Mouse (Mus musculus) stomach, embryonic 16.5 days (tissue): ENCODE measurements around the gene Brd7. TPM values are rescaled to one million over a fixed set of nuclear protein-coding genes. Genes with fewer than 3 reads are reported as not detected.

ENCODE experiments used
- ATAC-seq: fragments of 200-750 bp; cut with Nextera tagmentation; 2 replicates; pipeline ENCODE4 v1.8.0; 2017; ENCODE audit warnings: moderate number of reproducible peaks, moderate TSS enrichment; ENCODE audit not compliant: insufficient read depth, low FRiP score
- H3K27ac ChIP-seq: fragments of 300-500 bp; sonication (generic); 2 replicates; pipeline ENCODE4 v1.5.1; 2014; ENCODE audit warnings: low read length
- H3K27me3 ChIP-seq: fragments of 300-500 bp; sonication (generic); 2 replicates; pipeline ENCODE4 v1.6.1; 2014; ENCODE audit warnings: low read length, control low read depth, mixed read lengths; ENCODE audit not compliant: control insufficient read depth, insufficient read depth
- H3K36me3 ChIP-seq: fragments of 300-500 bp; sonication (generic); 2 replicates; pipeline ENCODE4 v1.6.1; 2014; ENCODE audit warnings: low read length; ENCODE audit not compliant: control insufficient read depth, insufficient read depth
- H3K4me1 ChIP-seq: fragments of 300-500 bp; sonication (generic); 2 replicates; pipeline ENCODE4 v1.6.1; 2014; ENCODE audit warnings: low read length, control low read depth, mixed read lengths; ENCODE audit not compliant: control insufficient read depth, insufficient read depth
- H3K4me2 ChIP-seq: fragments of 300-500 bp; sonication (generic); 2 replicates; pipeline ENCODE4 v1.6.1; 2014; ENCODE audit warnings: low read depth, low read length, mixed read lengths
- H3K4me3 ChIP-seq: fragments of 300-500 bp; sonication (generic); replicated peaks from 2 replicates; pipeline ENCODE4 v1.5.1; 2014; ENCODE audit warnings: mild to moderate bottlenecking, low read length
- H3K9ac ChIP-seq: fragments of 300-500 bp; sonication (generic); 2 replicates; pipeline ENCODE4 v1.6.1; 2014; ENCODE audit warnings: low read length
- H3K9me3 ChIP-seq: fragments of 300-500 bp; sonication (generic); replicated peaks from 2 replicates; pipeline ENCODE4 v1.6.1; 2016; ENCODE audit warnings: low read length, control low read depth; ENCODE audit not compliant: control insufficient read depth
- WGBS: fragments of 180-500 bp; shearing (Covaris S2); extraction: QIAGEN DNeasy Blood & Tissue Kit; methylation state at CpG from one replicate; pipeline ENCODE4 v1.1.7; 2014; 5-methylcytosine and 5-hydroxymethylcytosine counted together
- polyA plus RNA-seq: library from polyadenylated mRNA; unstranded; fragments of >200 nt; fragmentation: Nextera tagmentation; extraction: Ambion mirVana; gene quantifications from 2 replicates; pipeline ENCODE4 v1.2.1, GENCODE M21; 2015

The Brd7 gene
- polyA plus RNA-seq, 1 experiment from 2014 or later: 35.0 TPM

DNA sequence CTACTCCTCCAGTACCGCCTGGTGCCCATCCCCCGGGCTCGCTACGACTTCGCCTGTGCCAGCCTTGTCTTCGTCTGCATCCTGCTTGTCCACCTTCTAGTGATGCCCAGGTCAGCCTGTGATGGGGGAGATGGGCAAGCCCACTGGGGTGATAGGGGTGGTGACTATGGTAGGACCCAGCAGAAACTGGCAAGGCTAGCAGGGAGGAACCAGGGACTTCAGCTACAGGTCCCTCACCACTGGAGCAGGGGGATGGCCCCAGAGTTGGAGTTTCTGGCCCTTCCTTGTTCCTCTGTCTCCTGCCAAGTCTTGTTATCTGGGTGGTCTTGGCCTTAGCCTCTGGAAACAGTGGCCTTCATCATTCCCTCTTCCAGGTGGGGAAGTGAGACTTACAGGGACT lies 41.9 kb downstream of the Brd7 start:
- no peak overlapping the region for H3K4me3 ChIP-seq
- H3K4me1 ChIP-seq: peaks cover 13% of the 10 kb centered on the region
- no peak overlapping the region for H3K9ac ChIP-seq
- no peak overlapping the region for H3K4me2 ChIP-seq
- WGBS: 96% methylated on average over 6 of the region's 6 CpGs
- H3K36me3 ChIP-seq: no peaks in the 10 kb centered on the region
- no peaks in the 10 kb centered on the region for H3K9me3 ChIP-seq
- H3K27ac ChIP-seq: no peak overlapping the region
- no peaks in the 10 kb centered on the region for H3K27me3 ChIP-seq
- ATAC-seq: no peak

- Histone ChIP-seq H3K27ac (no peak overlapping the region), H3K9me3 (no peaks in the 10 kb centered on the region), H3K4me1 (peaks cover 13% of the 10 kb centered on the region), H3K9ac (no peak overlapping the region), H3K4me3 (no peak overlapping the region), H3K36me3 (no peaks in the 10 kb centered on the region), H3K27me3 (no peaks in the 10 kb centered on the region), H3K4me2 (no peak overlapping the region)
- no peak for ATAC-seq
- 86% methylated on average over 8 of the region's 8 CpGs for WGBS
Measured at GRCm38 (mm10) chr8:88318151-88318550, 43.8 kb downstream of the Brd7 start.

DNA sequence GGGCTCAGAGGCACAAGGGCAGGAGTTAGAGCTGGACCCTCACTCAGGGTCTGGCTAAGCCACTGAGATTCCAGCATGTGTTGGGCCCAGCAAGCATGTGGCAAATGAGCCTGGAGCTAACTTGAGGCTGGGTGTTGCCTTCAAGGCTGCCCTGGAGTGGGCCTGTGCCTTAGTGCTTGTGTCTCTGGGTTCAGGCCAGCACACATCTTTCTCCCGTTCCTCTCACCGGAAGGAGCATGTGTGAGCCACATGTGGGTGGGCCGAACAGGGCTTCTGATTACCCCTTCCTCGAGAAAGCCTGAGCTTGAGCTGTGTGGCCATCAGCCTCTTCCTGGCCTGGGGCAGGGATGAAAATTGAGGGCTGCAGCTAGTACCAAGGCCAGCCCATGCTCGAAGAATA lies 44.7 kb downstream of the Brd7 start:
- Histone ChIP-seq H3K9me3 (no peaks in the 10 kb centered on the region), H3K4me2 (no peak overlapping the region), H3K4me1 (peaks cover 13% of the 10 kb centered on the region), H3K27ac (peak overlapping the region; percentile 43; the same call in 1 of the 2 replicates), H3K9ac (peak overlapping the region; percentile 29; the same call in 1 of the 2 replicates), H3K36me3 (no peaks in the 10 kb centered on the region), H3K4me3 (no peak overlapping the region), H3K27me3 (no peaks in the 10 kb centered on the region)
- ATAC-seq: no peak
- 60% methylated on average over 5 of the region's 5 CpGs for WGBS

GRCm38 (mm10) chr8:88316139-88316931 lies 45.7 kb downstream of the Brd7 start:
- no peaks in the 10 kb centered on the region for H3K27me3 ChIP-seq
- no peaks in the 10 kb centered on the region for H3K9me3 ChIP-seq
- no peaks in the 10 kb centered on the region for H3K36me3 ChIP-seq
- 24% methylated on average over 8 of the region's 8 CpGs for WGBS
- peak; percentile 72 for ATAC-seq
- H3K27ac ChIP-seq: peak overlapping the region; percentile 43; the same call in 1 of the 2 replicates
- peaks cover 13% of the 10 kb centered on the region for H3K4me1 ChIP-seq
- H3K4me3 ChIP-seq: no peak overlapping the region
- H3K4me2 ChIP-seq: no peak overlapping the region
- H3K9ac ChIP-seq: no peak overlapping the region

GRCm38 (mm10) chr8:88315302-88315701 lies 46.7 kb downstream of the Brd7 start:
- H3K9ac ChIP-seq: no peak overlapping the region
- 93% methylated on average over 8 of the region's 8 CpGs for WGBS
- H3K36me3 ChIP-seq: no peaks in the 10 kb centered on the region
- H3K4me3 ChIP-seq: no peak overlapping the region
- no peaks in the 10 kb centered on the region for H3K27me3 ChIP-seq
- peaks cover 13% of the 10 kb centered on the region for H3K4me1 ChIP-seq
- no peak overlapping the region for H3K27ac ChIP-seq
- H3K9me3 ChIP-seq: no peaks in the 10 kb centered on the region
- H3K4me2 ChIP-seq: no peak overlapping the region
- no peak for ATAC-seq

DNA sequence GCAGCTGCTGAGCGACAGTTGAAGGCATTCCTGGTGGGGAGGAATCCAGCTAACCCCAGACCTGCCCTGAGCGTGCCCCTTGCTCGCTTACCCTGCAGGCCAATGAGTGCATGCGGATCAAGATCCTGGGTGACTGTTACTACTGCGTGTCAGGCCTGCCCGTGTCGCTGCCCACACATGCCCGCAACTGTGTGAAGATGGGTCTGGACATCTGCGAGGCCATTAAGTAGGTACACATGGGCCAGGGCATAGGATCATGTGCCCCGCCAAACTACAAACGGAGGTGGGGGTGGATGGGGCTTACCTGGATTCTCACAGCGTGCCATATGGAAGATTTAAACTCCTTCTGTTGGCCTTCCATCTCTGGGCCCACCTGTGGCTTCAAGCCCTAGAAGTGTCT lies 48.0 kb downstream of the Brd7 start:
- H3K4me3 ChIP-seq: no peak overlapping the region
- no peak overlapping the region for H3K27ac ChIP-seq
- no peaks in the 10 kb centered on the region for H3K27me3 ChIP-seq
- no peak for ATAC-seq
- no peaks in the 10 kb centered on the region for H3K36me3 ChIP-seq
- H3K9ac ChIP-seq: no peak overlapping the region
- H3K4me2 ChIP-seq: no peak overlapping the region
- H3K4me1 ChIP-seq: peaks cover 13% of the 10 kb centered on the region
- no peaks in the 10 kb centered on the region for H3K9me3 ChIP-seq
- 89% methylated on average over 12 of the region's 12 CpGs for WGBS

- ATAC-seq: no peak
- H3K36me3 ChIP-seq: no peaks in the 10 kb centered on the region
Measured at GRCm38 (mm10) chr8:88312966-88313365, 49.0 kb downstream of the Brd7 start.

DNA sequence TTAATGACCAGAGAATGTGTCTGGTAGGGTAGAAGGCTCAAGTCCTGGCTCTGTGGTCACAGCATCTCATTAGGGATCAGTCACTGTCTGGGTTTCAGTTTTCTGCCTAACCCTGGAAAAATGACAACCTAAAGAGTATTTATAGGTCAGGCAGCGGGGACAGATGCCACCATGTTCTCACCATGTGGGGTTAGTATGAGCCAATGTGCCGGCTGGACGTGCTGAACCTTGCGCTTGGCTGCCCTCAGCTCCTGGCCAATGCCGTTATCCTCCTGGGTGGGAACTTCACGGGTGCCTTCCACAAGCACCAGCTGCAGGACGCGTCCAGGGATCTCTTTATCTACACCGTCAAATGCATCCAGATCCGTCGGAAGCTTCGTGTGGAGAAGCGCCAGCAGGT lies 51.7 kb downstream of the Brd7 start:
- Histone ChIP-seq H3K9me3 (no peaks in the 10 kb centered on the region), H3K4me1 (no peaks in the 10 kb centered on the region), H3K27ac (no peak overlapping the region), H3K9ac (no peak overlapping the region), H3K4me2 (no peak overlapping the region), H3K27me3 (no peaks in the 10 kb centered on the region), H3K4me3 (no peak overlapping the region), H3K36me3 (no peaks in the 10 kb centered on the region)
- ATAC-seq: no peak
- WGBS: 93% methylated on average over 13 of the region's 13 CpGs

More at GRCm38 (mm10) chr8:88312966-88313365, 49.0 kb downstream of the Brd7 start:
- H3K4me3 ChIP-seq: no peak overlapping the region
- H3K9ac ChIP-seq: no peak overlapping the region
- no peak overlapping the region for H3K27ac ChIP-seq
- H3K4me1 ChIP-seq: peaks cover 13% of the 10 kb centered on the region
- H3K27me3 ChIP-seq: no peaks in the 10 kb centered on the region
- no peaks in the 10 kb centered on the region for H3K9me3 ChIP-seq
- 68% methylated on average over 8 of the region's 8 CpGs for WGBS
- H3K4me2 ChIP-seq: no peak overlapping the region

DNA sequence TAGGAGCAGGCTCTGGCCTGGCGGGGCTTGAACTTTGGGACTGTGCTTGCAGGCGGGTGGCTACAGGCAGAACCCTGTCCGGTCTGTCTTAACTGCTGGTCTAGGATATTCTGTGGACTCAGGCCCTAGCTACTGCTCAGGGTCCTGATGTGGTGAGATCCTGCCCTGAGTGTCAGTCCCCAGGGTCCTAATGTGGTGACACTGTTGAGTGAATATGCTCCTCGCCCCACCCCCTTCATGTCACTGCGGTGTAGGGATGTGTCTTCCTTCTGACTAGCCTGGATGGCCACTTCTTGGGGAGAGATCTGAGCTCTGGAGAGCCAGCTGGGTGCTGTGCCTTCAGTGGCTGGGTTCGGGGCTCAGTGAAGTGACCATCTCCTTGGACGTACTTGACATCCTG lies 52.1 kb downstream of the Brd7 start:
- WGBS: 90% methylated on average over 7 of the region's 7 CpGs
- no peak for ATAC-seq
- Histone ChIP-seq H3K4me1 (no peaks in the 10 kb centered on the region), H3K36me3 (no peaks in the 10 kb centered on the region), H3K27me3 (no peaks in the 10 kb centered on the region), H3K4me2 (no peak overlapping the region), H3K9ac (no peak overlapping the region), H3K9me3 (no peaks in the 10 kb centered on the region), H3K4me3 (no peak overlapping the region), H3K27ac (no peak overlapping the region)
